Mouse (Mus musculus): ENCODE measurements at regions not wholly inside any gene's neighbourhood (a gene's known extent, or its start where the extent isn't known, plus 50 kb on each side); places are given as distances from the start of the nearest gene placed in this dataset.

- Histone ChIP-seq H3K9ac (no peak overlapping the region), H3K27me3 (ENCODE audit: control insufficient read depth, insufficient read depth, low read length) (no peaks in the 10 kb centered on the region), H3K4me2 (replicated peaks) (no peak overlapping the region), H3K4me1 (replicated peaks; ENCODE audit: control insufficient read depth, insufficient read depth, low read length) (0 out of 2 replicates have a peak, but pooled peaks cover 6% of the 10 kb centered on the region), H3K9me3 (ENCODE audit: control insufficient read depth, low read length) (no peaks in the 10 kb centered on the region), H3K36me3 (replicated peaks; ENCODE audit: control insufficient read depth, insufficient read depth) (no peaks in the 10 kb centered on the region), H3K4me3 (replicated peaks; ENCODE audit: low read length) (no peak overlapping the region), H3K27ac (no peak overlapping the region)
- ATAC-seq (ENCODE audit: low FRiP score) (no peak), DNase-seq (ENCODE audit: low spot score) (no peak)
- WGBS, result 74% methylated on average over 15 of the region's 15 CpGs
These were observed 60.4 kb downstream of the Aipl1 start for GRCm38 (mm10) chr11:71976724-71977481.

- H3K4me3 ChIP-seq (replicated peaks; ENCODE audit: low read length), result no peak overlapping the region
- DNase-seq (ENCODE audit: low spot score) (no peak), ATAC-seq (ENCODE audit: low FRiP score) (no peak)
- no peak overlapping the region for H3K4me2 ChIP-seq (replicated peaks)
- H3K27me3 ChIP-seq (ENCODE audit: control insufficient read depth, insufficient read depth, low read length), result no peaks in the 10 kb centered on the region
- H3K36me3 ChIP-seq (replicated peaks; ENCODE audit: control insufficient read depth, insufficient read depth), result no peaks in the 10 kb centered on the region
- 89% methylated on average over 5 of the region's 5 CpGs for WGBS
- no peak overlapping the region for H3K9ac ChIP-seq
- H3K9me3 ChIP-seq (ENCODE audit: control insufficient read depth, low read length), result no peaks in the 10 kb centered on the region
- no peak overlapping the region for H3K27ac ChIP-seq
- H3K4me1 ChIP-seq (replicated peaks; ENCODE audit: control insufficient read depth, insufficient read depth, low read length), result 0 out of 2 replicates have a peak, but pooled peaks cover 6% of the 10 kb centered on the region
These were observed 66.0 kb downstream of the Aipl1 start for GRCm38 (mm10) chr11:71971351-71971750.

- H3K9ac ChIP-seq, result no peak overlapping the region
- no peaks in the 10 kb centered on the region for H3K36me3 ChIP-seq (replicated peaks; ENCODE audit: control insufficient read depth, insufficient read depth)
- H3K27ac ChIP-seq, result no peak overlapping the region
- no peaks in the 10 kb centered on the region for H3K27me3 ChIP-seq (ENCODE audit: control insufficient read depth, insufficient read depth, low read length)
- no peak overlapping the region for H3K4me2 ChIP-seq (replicated peaks)
- H3K9me3 ChIP-seq (ENCODE audit: control insufficient read depth, low read length), result 0 out of 2 replicates have a peak, but pooled peaks cover 2% of the 10 kb centered on the region
- no peak for DNase-seq (ENCODE audit: low spot score)
- no peak for ATAC-seq (ENCODE audit: low FRiP score)
- H3K4me3 ChIP-seq (replicated peaks; ENCODE audit: low read length), result no peak overlapping the region
- H3K4me1 ChIP-seq (replicated peaks; ENCODE audit: control insufficient read depth, insufficient read depth, low read length), result no peaks in the 10 kb centered on the region
- 93% methylated on average over 3 of the region's 3 CpGs for WGBS
These were observed 75.0 kb downstream of the Aipl1 start for GRCm38 (mm10) chr11:71962306-71962705.

GRCm38 (mm10) chr11:71952533-71952932 is 84.8 kb downstream of the Aipl1 start:
- no peaks in the 10 kb centered on the region for H3K9me3 ChIP-seq (ENCODE audit: control insufficient read depth, low read length)
- no peaks in the 10 kb centered on the region for H3K4me1 ChIP-seq (replicated peaks; ENCODE audit: control insufficient read depth, insufficient read depth, low read length)
- 52% methylated on average over 2 of the region's 2 CpGs for WGBS
- H3K4me3 ChIP-seq (replicated peaks; ENCODE audit: low read length), result no peak overlapping the region
- no peak overlapping the region for H3K4me2 ChIP-seq (replicated peaks)
- H3K27me3 ChIP-seq (ENCODE audit: control insufficient read depth, insufficient read depth, low read length), result no peaks in the 10 kb centered on the region
- H3K36me3 ChIP-seq (replicated peaks; ENCODE audit: control insufficient read depth, insufficient read depth), result no peaks in the 10 kb centered on the region
- ATAC-seq (ENCODE audit: low FRiP score) (no peak), DNase-seq (ENCODE audit: low spot score) (no peak)
- H3K9ac ChIP-seq, result no peak overlapping the region
- H3K27ac ChIP-seq, result no peak overlapping the region

GRCm38 (mm10) chr11:71947161-71947560 is 90.1 kb downstream of the Aipl1 start:
- no peak overlapping the region for H3K4me2 ChIP-seq (replicated peaks)
- no peak overlapping the region for H3K9ac ChIP-seq
- DNase-seq (ENCODE audit: low spot score) (no peak), ATAC-seq (ENCODE audit: low FRiP score) (no peak)
- H3K27me3 ChIP-seq (ENCODE audit: control insufficient read depth, insufficient read depth, low read length), result no peaks in the 10 kb centered on the region
- no peaks in the 10 kb centered on the region for H3K9me3 ChIP-seq (ENCODE audit: control insufficient read depth, low read length)
- no peak overlapping the region for H3K27ac ChIP-seq
- 63% methylated on average over 5 of the region's 5 CpGs for WGBS
- H3K36me3 ChIP-seq (replicated peaks; ENCODE audit: control insufficient read depth, insufficient read depth), result no peaks in the 10 kb centered on the region
- no peaks in the 10 kb centered on the region for H3K4me1 ChIP-seq (replicated peaks; ENCODE audit: control insufficient read depth, insufficient read depth, low read length)
- H3K4me3 ChIP-seq (replicated peaks; ENCODE audit: low read length), result no peak overlapping the region

- Histone ChIP-seq H3K27ac (no peak overlapping the region), H3K4me2 (replicated peaks) (no peak overlapping the region), H3K4me3 (replicated peaks; ENCODE audit: low read length) (no peak overlapping the region), H3K4me1 (replicated peaks; ENCODE audit: control insufficient read depth, insufficient read depth, low read length) (no peaks in the 10 kb centered on the region), H3K9me3 (ENCODE audit: control insufficient read depth, low read length) (no peaks in the 10 kb centered on the region), H3K36me3 (replicated peaks; ENCODE audit: control insufficient read depth, insufficient read depth) (no peaks in the 10 kb centered on the region), H3K9ac (no peak overlapping the region), H3K27me3 (ENCODE audit: control insufficient read depth, insufficient read depth, low read length) (no peaks in the 10 kb centered on the region)
- DNase-seq (ENCODE audit: low spot score) (no peak), ATAC-seq (ENCODE audit: low FRiP score) (no peak)
These were observed 92.3 kb downstream of the Aipl1 start for GRCm38 (mm10) chr11:71945098-71945413.

GRCm38 (mm10) chr11:71944398-71945097 is 92.8 kb downstream of the Aipl1 start:
- Histone ChIP-seq H3K27me3 (ENCODE audit: control insufficient read depth, insufficient read depth, low read length) (no peaks in the 10 kb centered on the region), H3K36me3 (replicated peaks; ENCODE audit: control insufficient read depth, insufficient read depth) (no peaks in the 10 kb centered on the region), H3K4me1 (replicated peaks; ENCODE audit: control insufficient read depth, insufficient read depth, low read length) (no peaks in the 10 kb centered on the region), H3K9ac (no peak overlapping the region), H3K4me2 (replicated peaks) (no peak overlapping the region), H3K9me3 (ENCODE audit: control insufficient read depth, low read length) (no peaks in the 10 kb centered on the region), H3K27ac (no peak overlapping the region), H3K4me3 (replicated peaks; ENCODE audit: low read length) (no peak overlapping the region)
- 59% methylated on average over 9 of the region's 9 CpGs for WGBS
- ATAC-seq (ENCODE audit: low FRiP score), result no peak
- no peak for DNase-seq (ENCODE audit: low spot score)

- H3K9me3 ChIP-seq (ENCODE audit: control insufficient read depth, low read length), result no peaks in the 10 kb centered on the region
- no peaks in the 10 kb centered on the region for H3K4me1 ChIP-seq (replicated peaks; ENCODE audit: control insufficient read depth, insufficient read depth, low read length)
- H3K4me3 ChIP-seq (replicated peaks; ENCODE audit: low read length), result no peak overlapping the region
- H3K9ac ChIP-seq, result no peak overlapping the region
- DNase-seq (ENCODE audit: low spot score) (no peak), ATAC-seq (ENCODE audit: low FRiP score) (no peak)
- H3K27me3 ChIP-seq (ENCODE audit: control insufficient read depth, insufficient read depth, low read length), result no peaks in the 10 kb centered on the region
- WGBS, result 48% methylated on average over 3 of the region's 3 CpGs
- H3K36me3 ChIP-seq (replicated peaks; ENCODE audit: control insufficient read depth, insufficient read depth), result no peaks in the 10 kb centered on the region
- H3K4me2 ChIP-seq (replicated peaks), result no peak overlapping the region
- H3K27ac ChIP-seq, result no peak overlapping the region
These were observed 93.8 kb downstream of the Aipl1 start for GRCm38 (mm10) chr11:71943512-71943911.

- H3K36me3 ChIP-seq (replicated peaks; ENCODE audit: control insufficient read depth, insufficient read depth), result no peaks in the 10 kb centered on the region
- no peak overlapping the region for H3K27ac ChIP-seq
- WGBS, result 79% methylated on average over 6 of the region's 6 CpGs
- no peak overlapping the region for H3K4me3 ChIP-seq (replicated peaks; ENCODE audit: low read length)
- ATAC-seq (ENCODE audit: low FRiP score), result no peak
- H3K27me3 ChIP-seq (ENCODE audit: control insufficient read depth, insufficient read depth, low read length), result no peaks in the 10 kb centered on the region
- no peaks in the 10 kb centered on the region for H3K9me3 ChIP-seq (ENCODE audit: control insufficient read depth, low read length)
- no peak for DNase-seq (ENCODE audit: low spot score)
- no peak overlapping the region for H3K9ac ChIP-seq
- no peak overlapping the region for H3K4me2 ChIP-seq (replicated peaks)
- H3K4me1 ChIP-seq (replicated peaks; ENCODE audit: control insufficient read depth, insufficient read depth, low read length), result no peaks in the 10 kb centered on the region
These were observed 98.2 kb downstream of the Aipl1 start for GRCm38 (mm10) chr11:71939066-71939465.
